Mouse (Mus musculus) heart, embryonic 11.5 days (tissue): Measurements from ENCODE around the gene Glis2. TPM values are rescaled to one million over a fixed set of nuclear protein-coding genes. Genes with fewer than 3 reads are reported as not detected.
A peak's percentile ranks its signal among the peaks of the same experiment; 100 is the strongest.

Source experiments
- ATAC-seq: fragments of 200-750 bp; cut with Nextera tagmentation; replicated peaks from 2 replicates; pipeline ENCODE4 v1.8.0; 2017; ENCODE audit warnings: moderate library complexity; ENCODE audit not compliant: insufficient number of reproducible peaks, low FRiP score, low TSS enrichment
- H3K27ac ChIP-seq: fragments of 300-500 bp; sonication (generic); 2 replicates; pipeline ENCODE4 v1.5.1; 2014; ENCODE audit warnings: mild to moderate bottlenecking, low read depth, low read length
- H3K27me3 ChIP-seq: fragments of 300-500 bp; sonication (generic); 2 replicates; pipeline ENCODE4 v1.6.1; 2014; ENCODE audit warnings: mild to moderate bottlenecking, low read length, mixed read lengths; ENCODE audit not compliant: control insufficient read depth, insufficient read depth
- H3K36me3 ChIP-seq: fragments of 300-500 bp; sonication (generic); 2 replicates; pipeline ENCODE4 v1.6.1; 2014; ENCODE audit warnings: mild to moderate bottlenecking, low read length, moderate library complexity, mixed read lengths; ENCODE audit not compliant: control insufficient read depth, insufficient read depth
- H3K4me1 ChIP-seq: fragments of 300-500 bp; sonication (generic); 2 replicates; pipeline ENCODE4 v1.6.1; 2014; ENCODE audit warnings: low read length; ENCODE audit not compliant: control insufficient read depth, insufficient read depth
- H3K4me2 ChIP-seq: fragments of 300-500 bp; sonication (generic); 2 replicates; pipeline ENCODE4 v1.6.1; 2014; ENCODE audit warnings: mild to moderate bottlenecking, moderate library complexity
- H3K4me3 ChIP-seq: fragments of 300-500 bp; sonication (generic); 2 replicates; pipeline ENCODE4 v1.5.1; 2014; ENCODE audit warnings: low read depth, low read length
- H3K9ac ChIP-seq: fragments of 300-500 bp; sonication (generic); 2 replicates; pipeline ENCODE4 v1.6.1; 2014; ENCODE audit warnings: mild to moderate bottlenecking, low read depth, low read length, moderate library complexity
- H3K9me3 ChIP-seq: fragments of 300-500 bp; sonication (generic); replicated peaks from 2 replicates; pipeline ENCODE4 v1.6.1; 2016; ENCODE audit warnings: low read length; ENCODE audit not compliant: control insufficient read depth
- WGBS: fragments of 180-500 bp; shearing (Covaris S2); extraction: QIAGEN DNeasy Blood & Tissue Kit; methylation state at CpG from one replicate; pipeline ENCODE4 v1.1.7; 2014; ENCODE audit not compliant: insufficient replicate concordance; 5-methylcytosine and 5-hydroxymethylcytosine counted together
- polyA plus RNA-seq: library from polyadenylated mRNA; unstranded; fragments of >200 nt; fragmentation: Nextera tagmentation; extraction: Ambion mirVana; gene quantifications from 2 replicates; pipeline ENCODE4 v1.2.1, GENCODE M21; 2014

The Glis2 gene
- polyA plus RNA-seq, 1 experiment from 2014 or later = 23.3 TPM

DNA sequence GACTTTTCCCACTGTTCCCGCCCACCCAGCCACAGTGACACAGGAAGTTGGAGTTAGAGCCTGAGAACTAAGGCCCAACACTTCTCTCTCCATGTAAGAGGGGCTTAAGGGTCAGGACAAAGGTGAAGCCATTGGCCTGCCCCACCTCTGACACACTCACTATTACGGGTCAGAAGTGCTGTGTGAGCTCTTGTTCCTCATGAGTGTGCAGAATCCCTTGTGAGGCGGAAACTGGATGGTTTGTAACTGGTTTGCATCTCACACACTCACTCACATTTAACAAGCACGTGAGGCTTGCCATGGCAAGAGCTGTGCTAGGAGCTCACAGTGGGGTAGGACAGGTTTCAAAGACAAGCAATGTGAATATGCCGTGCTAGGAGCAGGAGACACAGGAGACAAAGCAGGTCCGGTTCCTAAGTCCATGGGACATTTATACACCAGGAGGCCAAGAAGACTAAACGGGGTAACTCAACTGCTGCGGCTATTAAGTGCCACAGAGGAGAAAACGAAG lies 62.1 kb downstream of the Glis2 start:
- H3K4me2 ChIP-seq = no peak overlapping the region
- H3K9me3 ChIP-seq = no peaks in the 10 kb centered on the region
- no peak for ATAC-seq
- H3K4me3 ChIP-seq = no peak overlapping the region
- H3K27ac ChIP-seq = peak overlapping the region; percentile 84
- WGBS = 50% methylated on average over 9 of the region's 9 CpGs
- peak overlapping the region; percentile 29 for H3K9ac ChIP-seq
- H3K4me1 ChIP-seq = peaks cover 52% of the 10 kb centered on the region
- no peaks in the 10 kb centered on the region for H3K27me3 ChIP-seq
- peaks cover 17% of the 10 kb centered on the region for H3K36me3 ChIP-seq

DNA sequence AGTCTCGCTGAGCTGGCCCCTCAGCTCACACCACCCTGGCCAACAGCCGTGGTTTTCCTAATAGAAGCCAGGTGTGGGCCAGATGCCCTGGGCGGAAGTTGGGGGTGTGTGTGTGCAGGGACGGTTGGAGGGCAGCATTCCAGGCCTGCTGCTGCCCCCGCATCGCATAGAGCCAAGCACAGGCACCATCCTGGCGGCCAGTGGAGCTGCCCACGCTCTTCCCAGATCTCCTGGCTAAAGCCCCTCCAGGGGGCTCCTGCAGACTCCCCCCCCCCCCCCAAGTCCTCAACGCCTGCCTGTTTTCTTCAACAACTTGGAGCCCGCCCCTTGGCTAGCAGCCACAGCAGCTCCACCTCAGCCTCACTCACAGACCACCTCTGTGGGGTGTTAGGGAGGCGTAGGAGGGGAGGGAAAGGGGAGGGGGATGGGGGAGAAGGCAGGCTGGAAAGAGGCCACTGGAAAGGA lies 64.3 kb downstream of the Glis2 start:
- peaks cover 37% of the 10 kb centered on the region for H3K4me1 ChIP-seq
- peak overlapping the region; percentile 75 for H3K27ac ChIP-seq
- ATAC-seq = peak; percentile 57
- H3K36me3 ChIP-seq = peaks cover 10% of the 10 kb centered on the region
- 27% methylated on average over 11 of the region's 11 CpGs for WGBS
- no peak overlapping the region; the same call in 1 of the 2 replicates for H3K4me3 ChIP-seq
- H3K4me2 ChIP-seq = peak overlapping the region; percentile 2; the same call in 1 of the 2 replicates
- no peaks in the 10 kb centered on the region for H3K9me3 ChIP-seq
- no peaks in the 10 kb centered on the region for H3K27me3 ChIP-seq
- H3K9ac ChIP-seq = peak overlapping the region; percentile 58; the same call in 1 of the 2 replicates

DNA sequence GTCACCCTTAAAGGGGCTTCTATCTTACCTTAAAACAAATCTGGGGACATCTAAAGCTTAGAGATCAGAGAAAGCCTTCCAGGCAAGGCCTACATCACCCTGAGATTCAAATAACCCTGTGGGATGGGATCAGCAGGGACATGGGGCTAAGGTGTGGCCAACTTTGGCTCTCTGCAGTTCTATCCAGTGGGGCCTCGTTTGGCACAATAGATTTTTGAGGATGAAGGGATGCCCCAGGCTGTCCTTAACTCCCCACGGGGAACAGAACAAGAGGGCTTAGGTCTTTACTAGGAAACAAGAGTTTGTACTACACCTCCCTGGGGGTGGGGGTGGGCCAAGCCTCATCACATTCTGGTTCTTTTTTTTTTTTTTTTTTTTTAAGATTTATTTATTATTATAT lies 64.8 kb downstream of the Glis2 start:
- H3K9ac ChIP-seq = peak overlapping the region; percentile 58; the same call in 1 of the 2 replicates

DNA sequence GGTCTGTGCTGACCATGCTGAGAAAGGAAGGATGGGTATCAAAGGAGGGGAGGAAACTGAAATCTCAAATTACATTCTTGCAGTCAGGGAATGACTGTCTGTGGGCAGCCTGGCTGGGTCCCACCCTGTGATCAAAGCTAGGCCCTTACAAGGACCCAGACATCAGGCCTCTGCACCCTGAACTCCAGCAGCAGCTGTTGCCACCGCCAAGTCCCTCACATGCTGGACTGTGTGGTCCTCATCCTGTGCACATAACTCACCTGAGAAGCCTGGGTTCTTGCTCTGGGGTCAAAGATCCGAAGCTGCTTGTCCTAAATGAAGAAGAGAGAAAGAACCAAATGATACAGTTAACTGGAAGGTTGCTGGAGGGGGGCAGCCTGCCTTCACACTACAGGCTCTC lies 67.1 kb downstream of the Glis2 start:
- H3K4me3 ChIP-seq = no peak overlapping the region
- WGBS = 66% methylated on average over 2 of the region's 2 CpGs
- no peaks in the 10 kb centered on the region for H3K9me3 ChIP-seq
- peaks cover 16% of the 10 kb centered on the region for H3K4me1 ChIP-seq
- no peak overlapping the region for H3K27ac ChIP-seq
- no peak overlapping the region for H3K9ac ChIP-seq
- no peak for ATAC-seq
- no peak overlapping the region for H3K4me2 ChIP-seq
- H3K36me3 ChIP-seq = peaks cover 12% of the 10 kb centered on the region; the same call in 1 of the 2 replicates
- no peaks in the 10 kb centered on the region for H3K27me3 ChIP-seq

More for the DNA sequence above, 64.8 kb downstream of the Glis2 start:
- Histone ChIP-seq H3K9me3 (no peaks in the 10 kb centered on the region), H3K4me1 (peaks cover 37% of the 10 kb centered on the region), H3K27ac (peak overlapping the region; percentile 75), H3K4me2 (peak overlapping the region; percentile 2; the same call in 1 of the 2 replicates), H3K27me3 (no peaks in the 10 kb centered on the region), H3K36me3 (peaks cover 10% of the 10 kb centered on the region; the same call in 1 of the 2 replicates), H3K4me3 (no peak overlapping the region)
- WGBS = 23% methylated on average over 2 of the region's 2 CpGs
- no peak for ATAC-seq

DNA sequence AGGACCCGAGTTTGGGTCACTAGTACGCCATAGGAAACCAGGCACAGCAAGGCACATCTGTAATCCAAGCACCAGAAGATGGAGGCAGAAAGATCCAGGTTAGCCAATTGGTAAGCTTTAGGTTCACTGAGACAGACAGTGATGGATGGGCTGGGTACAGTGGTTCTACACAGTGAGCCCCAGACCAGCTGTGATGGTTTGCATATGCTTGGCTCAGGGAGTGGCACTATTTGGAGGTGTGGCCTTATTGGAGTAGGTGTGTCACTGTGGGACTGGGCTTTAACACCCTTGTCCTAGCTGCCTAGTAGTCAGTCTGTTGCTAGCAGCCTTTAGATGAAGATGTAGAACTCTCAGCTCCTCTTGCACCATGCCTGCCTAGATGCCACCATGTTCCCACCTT lies 69.3 kb downstream of the Glis2 start:
- no peaks in the 10 kb centered on the region for H3K27me3 ChIP-seq
- no peak overlapping the region for H3K9ac ChIP-seq
- no peaks in the 10 kb centered on the region for H3K9me3 ChIP-seq
- H3K4me2 ChIP-seq = no peak overlapping the region
- no peak for ATAC-seq
- no peak overlapping the region for H3K27ac ChIP-seq
- H3K4me3 ChIP-seq = no peak overlapping the region
- peaks cover 15% of the 10 kb centered on the region for H3K36me3 ChIP-seq
- H3K4me1 ChIP-seq = peaks cover 6% of the 10 kb centered on the region
- 85% methylated on average over 2 of the region's 2 CpGs for WGBS

DNA sequence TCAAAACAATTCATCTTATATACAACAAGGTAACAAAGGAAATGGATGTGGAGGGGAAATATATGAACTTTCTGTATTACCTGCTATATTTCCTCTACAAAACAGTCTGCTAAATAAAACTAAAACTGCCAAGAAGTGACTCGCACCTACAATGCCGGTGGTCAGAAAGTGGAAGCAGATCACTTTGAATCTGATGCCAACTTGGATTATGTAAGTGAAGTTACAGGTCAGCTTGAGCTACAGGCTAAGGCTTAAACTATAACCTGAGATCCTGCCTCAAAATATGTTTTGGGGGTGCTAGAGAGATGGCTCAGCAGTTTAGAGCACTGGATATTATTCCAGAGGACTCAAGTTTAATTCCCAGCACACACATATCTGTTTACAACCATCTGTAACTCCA lies 71.2 kb downstream of the Glis2 start:
- Histone ChIP-seq H3K27me3 (no peaks in the 10 kb centered on the region), H3K4me1 (no peaks in the 10 kb centered on the region), H3K9ac (no peak overlapping the region), H3K27ac (no peak overlapping the region), H3K9me3 (no peaks in the 10 kb centered on the region), H3K4me3 (no peak overlapping the region), H3K36me3 (peaks cover 16% of the 10 kb centered on the region), H3K4me2 (no peak overlapping the region)
- 88% methylated on average over 2 of the region's 2 CpGs for WGBS
- ATAC-seq = no peak

DNA sequence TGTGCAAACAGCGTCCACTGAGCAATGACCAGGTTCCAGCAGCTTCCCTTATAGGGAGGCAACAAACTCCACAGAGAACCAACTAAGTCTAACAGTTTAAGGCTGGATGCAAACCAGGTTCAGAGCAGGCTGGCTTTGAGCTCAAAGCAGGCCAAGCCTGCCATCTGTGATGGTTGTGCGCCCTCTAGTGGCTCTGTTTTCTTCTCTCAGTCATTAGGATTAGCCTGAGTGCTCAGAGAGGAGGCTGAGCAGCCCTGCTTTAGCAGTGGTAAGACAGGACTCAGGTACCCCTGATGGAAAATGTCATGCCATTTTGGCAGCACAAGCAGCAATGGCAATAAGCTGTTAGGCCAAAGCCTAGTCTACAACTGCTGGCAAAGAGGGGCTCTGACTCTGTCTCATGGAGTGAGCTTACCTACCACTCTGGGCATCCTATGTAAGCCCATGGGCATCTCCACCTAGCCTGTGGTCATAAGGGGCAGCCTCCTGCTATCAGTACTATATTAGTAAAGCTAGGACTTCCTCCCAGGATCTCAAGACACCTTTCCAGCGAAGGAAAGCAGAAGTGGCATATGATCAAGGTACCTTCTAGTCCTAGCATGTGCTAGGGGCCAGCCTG lies 72.8 kb downstream of the Glis2 start:
- H3K4me2 ChIP-seq = no peak overlapping the region
- H3K27ac ChIP-seq = no peak overlapping the region

DNA sequence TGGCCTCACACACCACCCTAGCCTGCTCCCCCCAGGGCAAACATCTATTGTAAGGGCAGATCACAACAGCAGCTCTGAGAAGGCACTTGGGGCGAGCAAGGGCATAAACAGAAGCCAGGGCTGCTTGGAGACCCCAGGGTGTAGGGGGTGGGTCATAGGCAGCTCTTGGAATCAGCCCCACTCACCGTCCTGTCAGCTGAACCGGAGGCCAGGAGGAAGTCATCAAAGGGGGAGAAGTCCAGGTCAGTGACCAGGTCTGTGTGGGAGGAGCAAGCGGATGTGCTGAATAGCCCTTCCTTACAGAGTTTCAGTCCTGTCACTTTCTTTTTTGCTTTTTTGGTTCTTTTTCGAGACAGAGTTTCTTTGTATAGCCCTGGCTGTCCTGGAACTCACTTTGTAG lies 75.8 kb downstream of the Glis2 start:
- Histone ChIP-seq H3K36me3 (peaks cover 9% of the 10 kb centered on the region), H3K9ac (no peak overlapping the region), H3K4me2 (no peak overlapping the region), H3K9me3 (no peaks in the 10 kb centered on the region), H3K27me3 (no peaks in the 10 kb centered on the region), H3K4me3 (no peak overlapping the region), H3K27ac (no peak overlapping the region), H3K4me1 (no peaks in the 10 kb centered on the region)
- WGBS = 63% methylated on average over 5 of the region's 5 CpGs
- no peak for ATAC-seq

More for the DNA sequence above, 72.8 kb downstream of the Glis2 start:
- Histone ChIP-seq H3K4me1 (no peaks in the 10 kb centered on the region), H3K27me3 (no peaks in the 10 kb centered on the region), H3K36me3 (peaks cover 9% of the 10 kb centered on the region), H3K9ac (no peak overlapping the region), H3K9me3 (no peaks in the 10 kb centered on the region), H3K4me3 (no peak overlapping the region)
- WGBS = 19% methylated on average over 3 of the region's 3 CpGs
- peak; percentile 67 for ATAC-seq

DNA sequence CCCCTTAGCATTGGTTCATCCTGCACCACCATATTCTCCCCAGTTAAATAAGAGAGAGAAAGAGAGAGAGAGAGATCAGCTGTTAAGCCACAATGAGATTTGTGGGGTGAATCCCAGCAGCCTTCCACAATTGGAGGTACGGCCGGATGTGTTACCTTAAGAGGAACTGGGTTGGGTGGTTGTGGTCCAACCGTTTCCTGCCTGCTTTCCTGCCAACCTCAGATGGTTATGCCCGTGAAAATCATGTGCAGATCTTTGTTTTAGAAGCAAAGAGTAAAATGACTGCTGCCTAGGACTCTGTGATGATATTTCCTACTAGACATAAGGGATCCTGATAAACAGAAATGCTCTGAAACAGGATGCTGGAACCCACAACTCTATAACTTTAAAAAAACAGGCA lies 79.6 kb downstream of the Glis2 start:
- Histone ChIP-seq H3K27ac (no peak overlapping the region), H3K4me2 (no peak overlapping the region), H3K4me1 (peaks cover 11% of the 10 kb centered on the region), H3K9me3 (no peaks in the 10 kb centered on the region), H3K36me3 (peaks cover 9% of the 10 kb centered on the region), H3K4me3 (no peak overlapping the region), H3K9ac (no peak overlapping the region), H3K27me3 (no peaks in the 10 kb centered on the region)
- ATAC-seq = no peak
- 80% methylated on average over 4 of the region's 4 CpGs for WGBS
